Mouse (Mus musculus): Measurements from ENCODE around the gene Nf1.
A peak's percentile ranks its signal among the peaks of the same experiment; 100 is the strongest.

Nf1 gene

DNA sequence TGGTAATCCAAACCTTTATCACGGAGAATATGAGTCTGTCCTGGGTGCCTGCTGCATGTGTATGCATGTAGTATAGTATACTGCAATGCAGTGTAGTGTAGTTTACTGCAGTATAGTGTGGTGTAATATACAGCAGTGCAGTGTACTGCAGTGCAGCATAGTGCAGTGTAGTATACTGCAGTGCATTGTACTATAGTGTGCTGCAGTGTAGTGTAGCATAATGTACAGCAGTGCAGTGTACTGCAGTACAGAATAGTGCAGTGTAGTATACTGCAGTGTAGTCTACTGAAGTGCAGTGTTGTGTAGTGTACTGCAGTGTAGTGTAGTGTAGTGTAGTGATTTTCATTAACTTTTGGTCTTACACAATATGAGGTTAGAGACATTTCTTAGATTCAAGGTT, 17.9 kb downstream of the Nf1 start:
- Histone ChIP-seq H3K27me3 (ENCODE audit: control insufficient read depth, insufficient read depth, low read length, poor library complexity, severe bottlenecking) (no peaks in the 10 kb centered on the region), H3K36me3 (ENCODE audit: control insufficient read depth, insufficient read depth, low read length, poor library complexity, severe bottlenecking) (0 out of 2 replicates have a peak, but pooled peaks cover 2% of the 10 kb centered on the region)
- no peak for DNase-seq (ENCODE audit: low read depth, low spot score)

DNA sequence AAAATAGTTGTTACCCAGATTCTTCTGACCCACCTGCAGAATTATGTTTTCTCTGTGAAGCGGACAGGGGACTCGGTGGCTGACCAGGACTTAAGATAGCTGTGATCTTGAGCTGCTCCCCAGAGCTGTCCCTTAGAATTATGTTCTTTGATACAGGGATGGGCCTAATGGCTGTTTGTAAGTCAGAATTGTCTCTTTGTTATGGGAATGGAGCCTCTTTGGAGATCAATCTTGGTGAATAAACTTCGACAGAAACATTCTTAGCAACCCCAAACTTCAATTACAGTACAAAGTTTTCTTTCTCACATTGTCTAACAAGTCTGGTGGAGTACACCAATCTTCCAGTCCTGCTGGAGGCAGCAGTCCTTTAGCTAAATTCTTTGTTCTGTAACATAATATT, 25.5 kb downstream of the Nf1 start:
- Histone ChIP-seq H3K27me3 (ENCODE audit: control insufficient read depth, insufficient read depth, low read length, poor library complexity, severe bottlenecking) (no peaks in the 10 kb centered on the region), H3K36me3 (ENCODE audit: control insufficient read depth, insufficient read depth, low read length, poor library complexity, severe bottlenecking) (no peaks in the 10 kb centered on the region)
- DNase-seq (ENCODE audit: low read depth, low spot score), result no peak

DNA sequence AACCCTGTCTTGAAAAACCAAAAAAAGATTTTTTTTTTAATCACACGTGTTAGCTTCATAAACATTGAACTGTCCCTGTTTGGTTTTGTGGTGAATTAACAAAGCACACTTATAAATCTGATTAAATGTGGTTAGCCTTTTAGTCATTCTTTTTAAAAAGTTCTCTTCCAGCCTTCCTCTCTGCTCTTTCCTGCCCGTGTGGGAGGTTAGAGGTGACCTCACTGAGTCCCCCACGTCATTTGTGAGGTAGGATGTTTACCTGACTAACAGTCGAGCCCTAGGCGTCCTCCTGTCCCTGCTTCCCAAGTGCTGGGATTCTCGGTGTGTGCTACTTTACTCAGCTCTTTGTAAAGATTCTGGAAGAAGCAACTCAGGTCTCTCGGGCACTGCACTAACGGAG, 26.8 kb downstream of the Nf1 start:
- no peaks in the 10 kb centered on the region for H3K36me3 ChIP-seq (ENCODE audit: control insufficient read depth, insufficient read depth, low read length, poor library complexity, severe bottlenecking)
- DNase-seq (ENCODE audit: low read depth, low spot score), result no peak

DNA sequence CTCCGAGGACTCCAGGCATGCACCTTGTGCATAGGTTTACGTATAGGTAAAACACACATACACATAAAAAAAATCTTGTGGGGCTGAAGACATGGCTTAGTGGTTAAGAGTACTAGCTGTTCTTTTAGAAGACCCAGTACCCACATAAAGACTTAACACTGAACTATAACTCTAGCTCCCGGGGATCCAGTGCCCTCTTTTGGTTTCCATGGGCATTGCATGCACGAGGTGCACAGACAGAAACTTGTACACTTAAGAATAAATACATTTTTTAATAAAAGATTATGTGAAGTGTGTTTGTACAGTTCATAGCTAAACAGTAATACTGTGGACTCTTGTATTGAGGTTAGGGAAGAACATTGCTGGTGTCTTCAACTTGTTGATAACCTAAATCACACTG, 33.5 kb downstream of the Nf1 start:
- Histone ChIP-seq H3K27me3 (ENCODE audit: control insufficient read depth, insufficient read depth, low read length, poor library complexity, severe bottlenecking) (no peaks in the 10 kb centered on the region), H3K36me3 (ENCODE audit: control insufficient read depth, insufficient read depth, low read length, poor library complexity, severe bottlenecking) (no peaks in the 10 kb centered on the region)
- peak; percentile 5 for DNase-seq (ENCODE audit: low read depth, low spot score)

More for the DNA sequence above, 26.8 kb downstream of the Nf1 start:
- H3K27me3 ChIP-seq (ENCODE audit: control insufficient read depth, insufficient read depth, low read length, poor library complexity, severe bottlenecking), result no peaks in the 10 kb centered on the region

DNA sequence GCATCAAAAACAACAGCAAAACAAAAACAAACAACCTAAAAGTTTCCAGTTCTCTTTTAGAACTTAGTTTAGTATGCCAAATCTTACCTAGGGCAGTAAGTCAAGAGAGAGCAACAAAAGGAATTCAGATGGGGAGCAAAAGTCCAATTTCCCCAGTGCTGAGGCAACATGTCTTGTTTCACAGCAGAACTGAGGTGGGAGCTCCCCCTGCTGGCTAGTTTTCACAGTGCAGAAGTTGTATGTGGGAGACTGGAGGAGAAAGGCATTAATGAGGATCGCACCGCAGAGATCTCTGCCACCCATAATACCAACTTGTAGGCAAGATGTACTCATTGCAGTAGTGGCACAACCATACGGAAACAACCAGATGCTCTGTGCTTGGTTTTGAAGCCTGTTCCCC, 58.8 kb downstream of the Nf1 start:
- Histone ChIP-seq H3K27me3 (ENCODE audit: control insufficient read depth, insufficient read depth, low read length, poor library complexity, severe bottlenecking) (no peaks in the 10 kb centered on the region), H3K36me3 (ENCODE audit: control insufficient read depth, insufficient read depth, low read length, poor library complexity, severe bottlenecking) (no peaks in the 10 kb centered on the region)
- DNase-seq (ENCODE audit: low read depth, low spot score), result peak; percentile 89

GRCm38 (mm10) chr11:79403625-79404319, 64.3 kb downstream of the Nf1 start:
- DNase-seq (ENCODE audit: low read depth, low spot score), result no peak
- H3K27me3 ChIP-seq (ENCODE audit: control insufficient read depth, insufficient read depth, low read length, poor library complexity, severe bottlenecking), result no peaks in the 10 kb centered on the region
- no peaks in the 10 kb centered on the region for H3K36me3 ChIP-seq (ENCODE audit: control insufficient read depth, insufficient read depth, low read length, poor library complexity, severe bottlenecking)

GRCm38 (mm10) chr11:79413761-79414513, 74.4 kb downstream of the Nf1 start:
- no peak for DNase-seq (ENCODE audit: low read depth, low spot score)
- H3K27me3 ChIP-seq (ENCODE audit: control insufficient read depth, insufficient read depth, low read length, poor library complexity, severe bottlenecking), result no peaks in the 10 kb centered on the region
- no peaks in the 10 kb centered on the region for H3K36me3 ChIP-seq (ENCODE audit: control insufficient read depth, insufficient read depth, low read length, poor library complexity, severe bottlenecking)

GRCm38 (mm10) chr11:79422496-79422895, 83.0 kb downstream of the Nf1 start:
- H3K27me3 ChIP-seq (ENCODE audit: control insufficient read depth, insufficient read depth, low read length, poor library complexity, severe bottlenecking), result no peaks in the 10 kb centered on the region
- no peak for DNase-seq (ENCODE audit: low read depth, low spot score)
- H3K36me3 ChIP-seq (ENCODE audit: control insufficient read depth, insufficient read depth, low read length, poor library complexity, severe bottlenecking), result peaks cover 4% of the 10 kb centered on the region; the same call in 1 of the 2 replicates

- no peak for DNase-seq (ENCODE audit: low read depth, low spot score)
- Histone ChIP-seq H3K27me3 (ENCODE audit: control insufficient read depth, insufficient read depth, low read length, poor library complexity, severe bottlenecking) (no peaks in the 10 kb centered on the region), H3K36me3 (ENCODE audit: control insufficient read depth, insufficient read depth, low read length, poor library complexity, severe bottlenecking) (peaks cover 3% of the 10 kb centered on the region; the same call in 1 of the 2 replicates)
Observed at GRCm38 (mm10) chr11:79426571-79426970, 87.1 kb downstream of the Nf1 start.

DNA sequence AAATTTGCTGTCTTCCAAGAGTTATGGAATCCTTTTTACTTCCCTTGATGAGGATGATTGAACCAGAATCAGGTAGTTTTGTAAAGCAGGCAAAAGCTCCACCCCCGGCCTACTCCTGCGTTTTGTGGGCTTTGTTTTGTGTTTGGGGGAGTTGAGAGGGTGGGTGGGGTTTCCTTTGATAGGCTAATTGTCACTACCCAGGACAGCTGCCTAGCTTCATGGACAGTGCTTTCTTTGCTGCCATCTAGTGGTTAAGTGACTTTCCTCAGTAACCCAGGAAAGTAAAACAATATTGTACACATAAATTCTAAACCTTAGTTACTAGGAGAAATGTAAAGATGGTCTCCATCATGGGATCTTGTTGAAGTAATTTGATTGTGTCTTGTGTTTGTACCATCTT, 88.1 kb downstream of the Nf1 start:
- H3K36me3 ChIP-seq (ENCODE audit: control insufficient read depth, insufficient read depth, low read length, poor library complexity, severe bottlenecking), result peaks cover 2% of the 10 kb centered on the region; the same call in 1 of the 2 replicates
- DNase-seq (ENCODE audit: low read depth, low spot score), result peak; percentile 69
- H3K27me3 ChIP-seq (ENCODE audit: control insufficient read depth, insufficient read depth, low read length, poor library complexity, severe bottlenecking), result no peaks in the 10 kb centered on the region

DNA sequence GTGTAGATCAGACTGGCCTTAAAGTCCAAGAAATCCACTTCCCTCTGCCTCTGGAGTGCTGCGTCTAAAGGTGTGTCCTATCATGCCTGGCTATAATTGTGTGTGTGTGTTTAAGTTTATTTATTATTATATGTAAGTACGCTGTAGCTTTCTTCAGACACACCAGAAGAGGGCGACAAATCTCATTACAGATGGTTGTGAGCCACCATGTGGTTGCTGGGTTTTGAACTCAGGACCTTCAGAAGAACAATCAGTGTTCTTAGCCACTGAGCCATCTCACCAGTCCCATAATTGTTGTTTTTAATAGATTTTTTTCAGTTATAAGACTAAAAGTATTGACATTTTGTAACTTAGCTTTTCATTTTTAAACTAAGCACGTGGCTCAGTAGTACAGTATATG, 95.8 kb downstream of the Nf1 start:
- Histone ChIP-seq H3K27me3 (ENCODE audit: control insufficient read depth, insufficient read depth, low read length, poor library complexity, severe bottlenecking) (no peaks in the 10 kb centered on the region), H3K36me3 (ENCODE audit: control insufficient read depth, insufficient read depth, low read length, poor library complexity, severe bottlenecking) (no peaks in the 10 kb centered on the region)
- no peak for DNase-seq (ENCODE audit: low read depth, low spot score)

- H3K27me3 ChIP-seq (ENCODE audit: control insufficient read depth, insufficient read depth, low read length, poor library complexity, severe bottlenecking), result no peaks in the 10 kb centered on the region
Observed at GRCm38 (mm10) chr11:79448361-79448760, 108.9 kb downstream of the Nf1 start.

DNA sequence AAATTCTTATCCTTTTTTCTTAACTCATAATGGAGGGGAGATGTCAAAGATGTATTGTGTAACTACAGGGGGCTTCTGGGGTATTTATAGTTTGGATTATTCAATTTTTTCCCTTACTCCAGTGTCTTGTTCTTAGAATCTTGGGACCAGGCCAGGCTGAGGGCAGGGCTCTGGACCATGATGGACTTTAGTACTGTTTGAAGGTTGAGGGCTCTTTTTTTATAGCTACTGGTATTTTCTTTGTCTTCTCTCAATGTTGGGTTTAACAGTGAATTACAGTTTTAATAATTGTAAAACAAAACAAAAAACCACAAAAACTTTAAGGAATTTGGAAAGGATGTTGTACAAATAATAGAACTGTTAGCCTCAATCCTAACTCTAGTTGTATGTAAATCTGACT, 113.5 kb downstream of the Nf1 start:
- DNase-seq (ENCODE audit: low read depth, low spot score), result no peak
- Histone ChIP-seq H3K36me3 (ENCODE audit: control insufficient read depth, insufficient read depth, low read length, poor library complexity, severe bottlenecking) (no peaks in the 10 kb centered on the region), H3K27me3 (ENCODE audit: control insufficient read depth, insufficient read depth, low read length, poor library complexity, severe bottlenecking) (no peaks in the 10 kb centered on the region)

More at GRCm38 (mm10) chr11:79448361-79448760, 108.9 kb downstream of the Nf1 start:
- DNase-seq (ENCODE audit: low read depth, low spot score), result no peak
- H3K36me3 ChIP-seq (ENCODE audit: control insufficient read depth, insufficient read depth, low read length, poor library complexity, severe bottlenecking), result no peaks in the 10 kb centered on the region

GRCm38 (mm10) chr11:79457928-79458327, 118.4 kb downstream of the Nf1 start:
- DNase-seq (ENCODE audit: low read depth, low spot score), result no peak
- H3K36me3 ChIP-seq (ENCODE audit: control insufficient read depth, insufficient read depth, low read length, poor library complexity, severe bottlenecking), result no peaks in the 10 kb centered on the region
- H3K27me3 ChIP-seq (ENCODE audit: control insufficient read depth, insufficient read depth, low read length, poor library complexity, severe bottlenecking), result no peaks in the 10 kb centered on the region

DNA sequence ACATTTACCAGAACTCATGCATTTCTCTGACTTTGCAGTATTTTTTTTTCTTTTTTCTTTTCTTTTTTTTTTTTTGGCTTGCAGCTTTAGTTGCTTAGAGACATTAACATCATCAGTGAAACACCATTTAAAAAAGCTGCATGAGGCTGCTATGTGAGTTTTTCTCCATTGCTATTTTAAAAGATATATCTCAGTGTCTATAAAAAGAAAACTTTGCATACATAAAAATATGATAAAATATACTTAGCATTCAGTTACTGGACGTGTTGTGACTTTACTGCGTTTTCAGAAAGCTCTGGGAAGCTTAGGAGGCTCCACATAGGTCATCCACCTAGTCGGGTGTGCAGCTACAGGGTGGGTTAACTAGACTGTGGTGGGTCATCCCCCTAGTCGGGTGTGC, 120.4 kb downstream of the Nf1 start:
- no peaks in the 10 kb centered on the region for H3K36me3 ChIP-seq (ENCODE audit: control insufficient read depth, insufficient read depth, low read length, poor library complexity, severe bottlenecking)
- H3K27me3 ChIP-seq (ENCODE audit: control insufficient read depth, insufficient read depth, low read length, poor library complexity, severe bottlenecking), result no peaks in the 10 kb centered on the region
- no peak for DNase-seq (ENCODE audit: low read depth, low spot score)

Measured in splenic B cell, adult 2 months (primary cell).